Mouse (Mus musculus): ENCODE data around the gene Col5a1.

Gene Col5a1

GRCm38 (mm10) chr2:27886608-27887460 is 609 bp downstream of the Col5a1 start:
- peak; percentile 31 to 37 for DNase-seq

- no peak for DNase-seq
Measured at GRCm38 (mm10) chr2:27887461-27888264, 1.4 kb downstream of the Col5a1 start.

- DNase-seq = no peak
Measured at GRCm38 (mm10) chr2:27888603-27889545, 2.6 kb downstream of the Col5a1 start.

GRCm38 (mm10) chr2:27891922-27892541 is 5.8 kb downstream of the Col5a1 start:
- no peak for DNase-seq

DNA sequence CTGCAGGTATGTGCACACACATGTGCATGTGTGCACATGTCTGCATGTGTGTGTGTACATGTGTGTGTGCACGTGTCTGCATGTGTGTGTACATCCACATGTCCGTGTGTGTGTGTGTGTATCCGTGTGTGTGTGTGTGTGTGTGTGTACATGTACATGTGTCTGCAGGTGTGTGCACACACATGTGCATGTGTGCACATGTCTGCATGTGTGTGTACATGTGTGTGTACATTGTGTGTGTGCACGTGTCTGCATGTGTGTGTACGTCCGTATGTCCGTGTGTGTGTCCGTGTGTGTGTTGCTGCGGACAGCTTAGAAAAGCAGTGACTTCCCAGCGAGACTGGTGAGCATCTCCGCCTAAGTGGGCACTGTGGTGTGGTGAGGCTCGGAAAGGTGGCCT is 6.8 kb downstream of the Col5a1 start:
- DNase-seq = no peak

GRCm38 (mm10) chr2:27894986-27895385 is 8.8 kb downstream of the Col5a1 start:
- no peak for DNase-seq

DNA sequence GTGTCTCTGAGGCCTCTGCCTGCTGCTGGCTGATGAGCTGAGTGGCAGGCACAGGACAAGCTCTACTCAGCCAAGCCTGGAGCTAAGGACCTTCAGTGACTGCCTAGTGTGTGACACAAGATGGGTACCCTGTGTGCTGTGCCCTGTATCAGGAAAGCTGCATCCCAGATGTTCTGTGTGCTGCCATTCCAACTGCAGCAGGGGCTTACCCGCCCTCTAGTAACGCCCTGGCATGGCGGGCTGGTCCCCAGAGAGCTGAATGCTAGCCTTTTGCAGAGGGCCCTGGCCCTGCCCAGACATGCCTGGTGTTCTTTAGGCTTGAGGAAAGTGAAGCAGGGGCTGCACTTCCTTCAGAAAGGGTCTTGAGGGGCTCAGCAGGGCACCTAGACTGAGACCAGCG is 9.4 kb downstream of the Col5a1 start:
- DNase-seq = no peak

DNA sequence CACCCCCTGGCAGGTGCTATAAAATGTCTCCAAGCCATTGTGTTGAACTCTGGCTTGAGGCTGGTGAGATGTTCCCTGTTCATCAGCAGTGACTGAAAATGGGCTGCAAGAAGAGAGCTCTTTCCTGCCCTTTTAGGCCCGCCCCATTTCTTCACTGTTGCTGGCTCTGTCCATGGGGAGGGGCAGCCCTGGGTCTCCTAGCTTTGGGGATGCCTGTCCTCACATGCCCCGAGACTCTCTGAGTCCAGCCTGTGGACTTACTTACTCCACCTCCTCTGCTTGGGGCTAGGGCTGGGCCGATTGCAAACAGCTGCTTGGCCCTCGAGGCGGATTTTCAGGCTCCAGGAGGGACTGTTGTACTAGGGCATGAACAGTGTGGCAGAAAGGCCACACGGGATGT is 10.9 kb downstream of the Col5a1 start:
- DNase-seq = no peak

- peak; percentile 38 to 57 for DNase-seq
Measured at GRCm38 (mm10) chr2:27899894-27900293, 13.7 kb downstream of the Col5a1 start.

DNA sequence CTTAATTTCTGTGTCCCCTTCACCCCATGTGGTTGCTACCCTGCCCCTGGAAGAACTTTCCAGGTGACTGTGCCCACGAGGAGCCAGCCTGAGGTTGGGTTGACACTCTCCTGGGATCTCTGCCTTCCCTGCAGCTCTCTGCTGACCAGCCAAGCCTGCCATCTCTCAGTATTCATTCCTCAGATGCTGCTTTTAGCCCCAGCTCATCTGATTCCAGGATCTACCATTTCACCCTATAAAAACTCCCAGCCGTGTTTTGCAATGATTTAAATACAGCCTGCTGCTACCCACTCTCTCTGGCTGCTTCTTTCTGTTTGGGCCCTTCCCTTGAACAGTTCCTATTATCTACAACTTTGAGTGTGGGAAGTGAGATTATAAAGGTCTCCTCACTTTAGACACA is 14.9 kb downstream of the Col5a1 start:
- DNase-seq = no peak

- no peak for DNase-seq
Measured at GRCm38 (mm10) chr2:27901525-27902245, 15.5 kb downstream of the Col5a1 start.

- DNase-seq = peak in 1 of 2 experiments; percentile 44
Measured at GRCm38 (mm10) chr2:27902318-27902717, 16.1 kb downstream of the Col5a1 start.

GRCm38 (mm10) chr2:27905411-27905810 is 19.2 kb downstream of the Col5a1 start:
- DNase-seq = no peak

GRCm38 (mm10) chr2:27910501-27910900 is 24.3 kb downstream of the Col5a1 start:
- no peak for DNase-seq

GRCm38 (mm10) chr2:27912546-27913275 is 26.5 kb downstream of the Col5a1 start:
- DNase-seq = no peak

- DNase-seq = peak in 1 of 2 experiments; percentile 61
Measured at GRCm38 (mm10) chr2:27915726-27916125, 29.5 kb downstream of the Col5a1 start.

GRCm38 (mm10) chr2:27916316-27916715 is 30.1 kb downstream of the Col5a1 start:
- DNase-seq = no peak

DNA sequence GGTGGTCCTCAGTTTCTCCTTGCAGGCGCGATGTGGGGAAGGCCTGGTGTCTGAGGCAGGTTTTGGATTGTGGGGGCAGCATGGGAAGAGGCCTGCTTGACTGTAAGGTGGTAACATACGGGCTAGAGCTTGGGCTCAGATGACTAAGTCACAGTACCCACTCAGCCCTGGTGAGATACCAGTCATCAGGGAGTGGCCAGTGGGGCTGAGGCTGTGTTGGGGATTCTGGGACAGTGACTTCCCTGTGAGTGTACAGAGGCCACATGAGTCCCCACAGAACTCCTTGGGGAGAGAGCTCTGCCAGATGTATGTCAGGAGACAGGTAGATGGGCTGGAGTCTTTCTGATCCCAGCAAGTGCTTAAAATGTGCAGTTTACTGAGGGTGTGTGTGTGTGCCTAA is 31.0 kb downstream of the Col5a1 start:
- DNase-seq = no peak

GRCm38 (mm10) chr2:27918106-27918505 is 31.9 kb downstream of the Col5a1 start:
- peak; percentile 76 to 84 for DNase-seq

GRCm38 (mm10) chr2:27919309-27919850 is 33.2 kb downstream of the Col5a1 start:
- DNase-seq = peak; percentile 42 to 44

Measured in cerebellum, postnatal 14 days (tissue).